Mouse (Mus musculus) cortical plate, adult 2 months (tissue): ENCODE results near the gene Tmem120b.

Source experiments
- CTCF ChIP-seq: fragments of 200-500 bp; IDR thresholded peaks from 2 replicates; pipeline ENCODE4 v1.5.1; 2011; ENCODE audit warnings: mild to moderate bottlenecking, control low read depth, low read length; ENCODE audit not compliant: insufficient read depth; ENCODE audit errors: extremely low read depth
- POLR2A ChIP-seq: fragments of 200-500 bp; IDR thresholded peaks from 2 replicates; pipeline ENCODE4 v1.6.1; 2011; ENCODE audit warnings: mild to moderate bottlenecking, low read length, control low read depth; ENCODE audit not compliant: insufficient read depth; ENCODE audit errors: extremely low read depth

DNA sequence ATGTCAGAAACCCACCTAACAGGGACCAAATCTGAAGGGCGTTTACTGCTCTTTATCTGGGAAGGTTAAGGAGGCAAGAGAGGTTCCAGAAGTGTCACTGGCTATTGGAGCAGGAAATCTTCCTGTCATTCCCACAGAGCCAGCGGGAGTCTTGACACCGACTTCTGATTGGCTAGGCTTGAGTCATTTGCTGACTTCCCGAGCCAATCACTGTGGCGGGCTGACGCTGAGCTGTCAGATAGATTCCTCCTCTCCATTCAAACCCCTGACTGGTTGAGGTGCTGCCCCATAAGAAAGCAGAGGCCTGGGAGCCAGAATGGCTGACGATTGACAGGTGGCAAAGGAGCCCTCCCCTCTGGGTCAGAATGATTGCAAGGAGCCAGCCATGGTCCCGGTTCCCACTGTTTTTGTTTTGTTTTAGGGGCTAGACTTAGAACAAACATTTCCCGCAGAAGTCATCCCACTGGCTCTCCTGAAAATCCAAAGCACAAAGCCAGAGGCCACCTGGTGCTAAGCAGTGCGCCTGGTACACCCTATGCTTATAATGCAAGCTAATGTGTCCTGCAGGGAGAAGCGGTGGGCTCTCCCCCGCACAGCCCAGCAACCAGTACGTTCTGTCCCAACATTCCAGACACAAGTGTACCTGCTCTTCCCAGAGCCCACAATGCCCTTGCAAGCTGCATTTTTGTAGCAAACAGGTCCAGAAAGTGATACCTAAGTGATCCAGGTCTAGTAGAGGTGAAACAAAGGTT, 41.4 kb downstream of the Tmem120b start:
- TF ChIP-seq CTCF (no peak), POLR2A (no peak)
